Mouse (Mus musculus): ENCODE results near the gene Ankef1. TPM values are rescaled to one million over a fixed set of nuclear protein-coding genes. Genes with fewer than 3 reads are reported as not detected.

Ankef1 gene
- total and polyA plus RNA-seq, 2 experiments from 2014 or later = 0.88 to 1.5 TPM

DNA sequence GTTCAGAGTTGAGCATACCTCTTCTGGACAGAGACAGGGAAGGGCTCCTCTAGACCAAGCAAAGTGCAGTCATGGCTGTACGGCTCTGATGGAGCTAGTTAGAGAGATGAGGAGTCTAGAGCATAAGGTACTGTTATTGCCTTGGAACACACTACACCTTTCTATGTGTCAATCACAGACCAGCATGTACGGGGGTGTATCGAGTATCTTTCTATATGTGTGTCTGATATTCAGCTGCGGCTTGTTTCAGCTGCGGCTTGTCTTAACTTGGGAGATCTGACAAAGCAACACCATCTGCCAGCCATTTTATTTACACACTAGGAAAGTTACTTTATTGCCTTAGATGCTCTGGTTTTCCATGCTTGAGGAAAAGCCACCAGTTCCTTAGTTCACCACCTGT, 11.1 kb downstream of the Ankef1 start:
- no peak overlapping the region for H3K27ac ChIP-seq (ENCODE audit: low read depth, low read length)
- no peaks in the 10 kb centered on the region for H3K9me3 ChIP-seq (ENCODE audit: low read length)
- H3K27me3 ChIP-seq (ENCODE audit: insufficient read depth, low read length) = no peaks in the 10 kb centered on the region
- no peak overlapping the region for H3K4me3 ChIP-seq (ENCODE audit: low read depth, low read length)
- no peak overlapping the region for H3K4me2 ChIP-seq (ENCODE audit: low read depth, low read length, poor library complexity, severe bottlenecking)
- no peaks in the 10 kb centered on the region for H3K4me1 ChIP-seq (ENCODE audit: insufficient read depth, low read length)
- DNase-seq (ENCODE audit: low spot score) (no peak), ATAC-seq (ENCODE audit: low FRiP score) (no peak)
- no peak overlapping the region for H3K9ac ChIP-seq (replicated peaks; ENCODE audit: low read length, poor library complexity, severe bottlenecking)
- no peak for TF ChIP-seq CTCF (IDR thresholded peaks at IDR 0.05)
- WGBS = 97% methylated on average over 5 of the region's 5 CpGs
- H3K36me3 ChIP-seq (ENCODE audit: insufficient read depth, low read length) = no peaks in the 10 kb centered on the region

DNA sequence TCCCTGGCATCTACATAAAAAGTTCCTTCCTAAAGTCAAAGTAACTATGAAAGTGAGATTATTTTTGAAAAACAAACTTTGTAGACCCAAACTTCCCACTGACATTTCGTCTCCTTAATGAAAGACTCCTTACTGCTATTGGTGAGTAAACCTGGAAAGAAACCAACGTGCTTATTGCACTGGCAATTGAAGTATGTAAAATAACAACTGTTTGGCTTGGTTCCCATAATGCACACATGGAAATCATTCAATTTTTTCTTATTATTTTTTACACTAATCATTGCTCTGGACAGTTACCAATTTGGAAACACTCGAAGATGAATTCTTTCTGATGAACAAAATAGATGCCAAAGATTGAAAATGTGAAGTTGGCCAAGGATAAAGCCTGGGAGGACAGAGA, 12.1 kb downstream of the Ankef1 start:
- no peak overlapping the region for H3K9ac ChIP-seq (replicated peaks; ENCODE audit: low read length, poor library complexity, severe bottlenecking)

DNA sequence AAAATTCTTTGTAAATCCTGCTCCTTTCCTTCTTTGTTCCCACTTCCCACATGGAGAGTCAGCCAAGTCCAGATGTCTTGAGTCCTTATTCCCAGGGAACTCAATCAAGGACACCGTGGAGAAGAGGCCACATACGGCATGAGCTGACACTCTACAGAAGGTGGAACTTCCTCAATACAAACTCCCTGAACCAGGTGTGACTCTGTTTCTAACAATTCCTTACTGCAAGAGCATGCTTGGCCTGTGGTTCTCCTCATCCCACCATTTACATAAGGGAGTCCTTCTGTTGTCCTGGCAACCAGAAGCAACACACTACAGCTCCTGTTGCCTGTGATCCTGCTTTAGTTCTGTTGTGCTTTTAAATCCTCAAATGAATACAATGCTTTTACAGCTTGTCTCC, 13.8 kb downstream of the Ankef1 start:
- Histone ChIP-seq H3K27ac (ENCODE audit: low read depth, low read length) (no peak overlapping the region), H3K36me3 (ENCODE audit: insufficient read depth, low read length) (no peaks in the 10 kb centered on the region), H3K4me1 (ENCODE audit: insufficient read depth, low read length) (no peaks in the 10 kb centered on the region), H3K4me3 (ENCODE audit: low read depth, low read length) (no peak overlapping the region), H3K27me3 (ENCODE audit: insufficient read depth, low read length) (no peaks in the 10 kb centered on the region), H3K4me2 (ENCODE audit: low read depth, low read length, poor library complexity, severe bottlenecking) (no peak overlapping the region), H3K9ac (replicated peaks; ENCODE audit: low read length, poor library complexity, severe bottlenecking) (no peak overlapping the region), H3K9me3 (ENCODE audit: low read length) (no peaks in the 10 kb centered on the region)
- DNase-seq (ENCODE audit: low spot score) (no peak), ATAC-seq (ENCODE audit: low FRiP score) (no peak)
- TF ChIP-seq CTCF (IDR thresholded peaks at IDR 0.05) = no peak
- 74% methylated on average over 2 of the region's 2 CpGs for WGBS

More for the DNA sequence above, 12.1 kb downstream of the Ankef1 start:
- Histone ChIP-seq H3K4me1 (ENCODE audit: insufficient read depth, low read length) (no peaks in the 10 kb centered on the region), H3K27me3 (ENCODE audit: insufficient read depth, low read length) (no peaks in the 10 kb centered on the region), H3K9me3 (ENCODE audit: low read length) (no peaks in the 10 kb centered on the region), H3K4me2 (ENCODE audit: low read depth, low read length, poor library complexity, severe bottlenecking) (no peak overlapping the region), H3K36me3 (ENCODE audit: insufficient read depth, low read length) (no peaks in the 10 kb centered on the region), H3K27ac (ENCODE audit: low read depth, low read length) (no peak overlapping the region), H3K4me3 (ENCODE audit: low read depth, low read length) (no peak overlapping the region)
- TF ChIP-seq CTCF (IDR thresholded peaks at IDR 0.05) = no peak
- whole genome bisulfite sequencing = 77% methylated on average over 3 of the region's 3 CpGs
- no peak for ATAC-seq (ENCODE audit: low FRiP score)
- DNase-seq (ENCODE audit: low spot score) = no peak

DNA sequence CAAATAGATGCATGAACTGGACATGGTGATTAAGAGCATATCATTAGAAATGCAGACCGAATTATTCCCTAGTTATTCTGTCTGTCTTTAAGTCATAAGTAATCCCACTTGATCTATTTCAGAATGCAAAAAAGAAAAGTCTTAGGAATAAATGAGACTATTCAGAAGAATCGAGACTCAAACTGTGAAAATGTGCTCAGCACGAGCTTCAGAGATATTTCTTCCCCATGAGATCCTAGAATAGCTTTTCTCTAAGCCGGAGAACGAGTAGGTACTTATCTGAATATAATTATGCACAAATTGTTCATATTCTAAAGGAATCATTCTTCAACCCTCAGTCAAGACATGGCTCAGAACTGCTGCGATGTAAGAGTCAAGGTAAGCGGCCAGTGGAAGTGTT, 27.2 kb downstream of the Ankef1 start:
- Histone ChIP-seq H3K36me3 (ENCODE audit: insufficient read depth, low read length) (no peaks in the 10 kb centered on the region), H3K4me2 (ENCODE audit: low read depth, low read length, poor library complexity, severe bottlenecking) (no peak overlapping the region), H3K4me1 (ENCODE audit: insufficient read depth, low read length) (no peaks in the 10 kb centered on the region), H3K4me3 (ENCODE audit: low read depth, low read length) (no peak overlapping the region), H3K27ac (ENCODE audit: low read depth, low read length) (no peak overlapping the region), H3K27me3 (ENCODE audit: insufficient read depth, low read length) (no peaks in the 10 kb centered on the region), H3K9me3 (ENCODE audit: low read length) (no peaks in the 10 kb centered on the region), H3K9ac (replicated peaks; ENCODE audit: low read length, poor library complexity, severe bottlenecking) (no peak overlapping the region)
- TF ChIP-seq CTCF (IDR thresholded peaks at IDR 0.05) = no peak
- DNase-seq (ENCODE audit: low spot score) = no peak
- 62% methylated on average over 7 of the region's 7 CpGs for WGBS
- no peak for ATAC-seq (ENCODE audit: low FRiP score)

DNA sequence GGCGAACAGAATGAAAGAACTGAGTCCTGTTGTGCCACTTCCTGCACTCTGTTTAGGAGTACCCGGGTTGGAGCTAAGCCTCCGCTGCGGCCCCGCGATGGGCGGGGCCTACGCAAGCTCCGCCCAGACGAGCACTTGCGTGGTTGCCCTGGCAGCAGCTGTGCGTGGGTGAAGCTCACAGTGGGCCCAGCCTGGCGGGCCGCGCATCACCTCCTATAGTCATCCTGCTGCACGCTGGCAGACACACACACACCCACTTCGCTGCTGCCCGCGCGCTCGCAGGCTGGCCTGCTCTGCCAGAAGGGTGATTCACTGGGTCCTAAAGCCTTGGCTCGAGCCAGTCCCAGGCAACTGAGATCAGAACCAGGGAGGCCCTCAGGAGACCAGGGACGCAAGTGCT, 30.3 kb downstream of the Ankef1 start:
- under 1% methylated on average over 23 of the region's 23 CpGs for WGBS
- Histone ChIP-seq H3K9ac (replicated peaks; ENCODE audit: low read length, poor library complexity, severe bottlenecking) (peak overlapping the region; percentile 50), H3K4me1 (ENCODE audit: insufficient read depth, low read length) (no peaks in the 10 kb centered on the region), H3K9me3 (ENCODE audit: low read length) (no peaks in the 10 kb centered on the region), H3K27me3 (ENCODE audit: insufficient read depth, low read length) (no peaks in the 10 kb centered on the region), H3K4me2 (ENCODE audit: low read depth, low read length, poor library complexity, severe bottlenecking) (peak overlapping the region; percentile 59), H3K4me3 (ENCODE audit: low read depth, low read length) (peak overlapping the region; percentile 41), H3K36me3 (ENCODE audit: insufficient read depth, low read length) (no peaks in the 10 kb centered on the region), H3K27ac (ENCODE audit: low read depth, low read length) (peak overlapping the region; percentile 40)
- ATAC-seq (ENCODE audit: low FRiP score) (peak; percentile 98), DNase-seq (ENCODE audit: low spot score) (peak; percentile 92)
- TF ChIP-seq CTCF (IDR thresholded peaks at IDR 0.05) = no peak

DNA sequence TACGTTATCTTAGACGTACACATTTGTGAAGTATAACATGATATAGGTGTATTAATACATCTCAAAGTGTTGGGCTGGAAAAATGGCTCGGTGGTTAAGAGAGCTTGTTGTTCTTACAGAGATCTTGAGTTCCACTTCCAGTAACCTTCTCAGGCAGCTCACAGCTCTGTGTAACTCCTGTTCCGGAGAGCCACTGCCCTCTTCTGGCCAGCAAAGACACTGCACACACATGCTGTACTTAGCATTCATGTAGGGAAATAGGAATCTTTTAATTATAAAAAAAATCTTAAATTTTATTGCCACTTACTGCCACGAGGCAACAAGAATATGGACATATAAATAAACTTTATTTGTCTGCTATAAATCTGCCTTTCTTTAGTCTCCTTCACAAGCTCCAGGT, 56.3 kb downstream of the Ankef1 start:
- H3K27ac ChIP-seq (ENCODE audit: low read depth, low read length) = no peak overlapping the region
- no peak for DNase-seq (ENCODE audit: low spot score)
- 69% methylated on average over 5 of the region's 5 CpGs for WGBS

More for the DNA sequence above, 56.3 kb downstream of the Ankef1 start:
- Histone ChIP-seq H3K9ac (replicated peaks; ENCODE audit: low read length, poor library complexity, severe bottlenecking) (no peak overlapping the region), H3K4me3 (ENCODE audit: low read depth, low read length) (no peak overlapping the region), H3K9me3 (ENCODE audit: low read length) (no peaks in the 10 kb centered on the region), H3K4me2 (ENCODE audit: low read depth, low read length, poor library complexity, severe bottlenecking) (no peak overlapping the region), H3K27me3 (ENCODE audit: insufficient read depth, low read length) (no peaks in the 10 kb centered on the region), H3K36me3 (ENCODE audit: insufficient read depth, low read length) (no peaks in the 10 kb centered on the region), H3K4me1 (ENCODE audit: insufficient read depth, low read length) (no peaks in the 10 kb centered on the region)
- ATAC-seq (ENCODE audit: low FRiP score) = no peak
- TF ChIP-seq CTCF (IDR thresholded peaks at IDR 0.05) = peak; percentile 40
